Mouse (Mus musculus): ENCODE results near the gene Trcg1. TPM values are rescaled to one million over a fixed set of nuclear protein-coding genes. Genes with fewer than 3 reads are reported as not detected.
A peak's percentile ranks its signal among the peaks of the same experiment; 100 is the strongest.

The Trcg1 gene
- polyA plus RNA-seq, 1 experiment: not detected

GRCm38 (mm10) chr9:57278268-57278667 is 41.9 kb downstream of the Trcg1 start:
- TF ChIP-seq TAL1 (IDR thresholded peaks at IDR 0.05; ENCODE audit: low read length): no peak
- no peak for TF ChIP-seq GATA1 (IDR thresholded peaks at IDR 0.05; ENCODE audit: low read length)
- peaks cover 4% of the 10 kb centered on the region for H3K4me1 ChIP-seq (ENCODE audit: control insufficient read depth)
- no peaks in the 10 kb centered on the region for H3K9me3 ChIP-seq (ENCODE audit: control insufficient read depth, low read length)
- H3K4me3 ChIP-seq (replicated peaks): no peak overlapping the region
- peaks cover 59% of the 10 kb centered on the region for H3K27me3 ChIP-seq (ENCODE audit: control insufficient read depth)
- H3K36me3 ChIP-seq (ENCODE audit: control insufficient read depth): no peaks in the 10 kb centered on the region

- Histone ChIP-seq H3K9me3 (ENCODE audit: control insufficient read depth, low read length) (no peaks in the 10 kb centered on the region), H3K27me3 (ENCODE audit: control insufficient read depth) (peaks cover 55% of the 10 kb centered on the region)
These were observed 43.1 kb downstream of the Trcg1 start for GRCm38 (mm10) chr9:57279441-57279840.

GRCm38 (mm10) chr9:57281549-57281948 is 45.2 kb downstream of the Trcg1 start:
- peaks cover 18% of the 10 kb centered on the region for H3K4me1 ChIP-seq (ENCODE audit: control insufficient read depth)
- H3K36me3 ChIP-seq (ENCODE audit: control insufficient read depth): no peaks in the 10 kb centered on the region
- no peak for TF ChIP-seq GATA1 (IDR thresholded peaks at IDR 0.05; ENCODE audit: low read length)
- no peak overlapping the region for H3K4me3 ChIP-seq (replicated peaks)
- no peaks in the 10 kb centered on the region for H3K9me3 ChIP-seq (ENCODE audit: control insufficient read depth, low read length)
- H3K27me3 ChIP-seq (ENCODE audit: control insufficient read depth): peaks cover 50% of the 10 kb centered on the region

More at GRCm38 (mm10) chr9:57279441-57279840, 43.1 kb downstream of the Trcg1 start:
- peaks cover 4% of the 10 kb centered on the region for H3K4me1 ChIP-seq (ENCODE audit: control insufficient read depth)
- H3K4me3 ChIP-seq (replicated peaks): no peak overlapping the region
- H3K36me3 ChIP-seq (ENCODE audit: control insufficient read depth): no peaks in the 10 kb centered on the region
- TF ChIP-seq TAL1 (IDR thresholded peaks at IDR 0.05; ENCODE audit: low read length) (no peak), GATA1 (IDR thresholded peaks at IDR 0.05; ENCODE audit: low read length) (no peak)

DNA sequence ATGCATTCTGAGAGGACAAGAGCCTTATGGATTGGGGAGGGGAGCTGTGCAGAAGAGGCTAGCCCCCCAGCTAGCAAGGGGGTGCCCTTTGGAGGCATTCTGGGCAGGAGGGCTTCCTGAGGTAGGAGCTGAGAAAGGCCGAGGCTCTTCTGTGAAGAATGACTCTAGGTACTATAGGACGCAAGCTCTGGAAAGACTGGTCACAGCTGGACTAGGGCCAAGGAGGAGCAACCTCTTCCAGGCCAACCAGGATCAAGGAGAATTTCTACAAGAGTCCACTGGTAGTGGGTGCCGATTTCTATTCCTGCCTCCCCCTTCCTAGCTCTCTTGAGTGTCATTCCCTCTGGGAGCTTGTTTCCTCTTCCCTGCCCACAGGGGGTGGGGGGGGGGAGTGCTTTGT is 46.3 kb downstream of the Trcg1 start:
- H3K27me3 ChIP-seq (ENCODE audit: control insufficient read depth): peaks cover 50% of the 10 kb centered on the region
- TF ChIP-seq GATA1 (IDR thresholded peaks at IDR 0.05; ENCODE audit: low read length) (no peak), TAL1 (IDR thresholded peaks at IDR 0.05; ENCODE audit: low read length) (no peak)
- no peaks in the 10 kb centered on the region for H3K36me3 ChIP-seq (ENCODE audit: control insufficient read depth)
- H3K4me1 ChIP-seq (ENCODE audit: control insufficient read depth): peaks cover 20% of the 10 kb centered on the region
- H3K9me3 ChIP-seq (ENCODE audit: control insufficient read depth, low read length): no peaks in the 10 kb centered on the region
- H3K4me3 ChIP-seq (replicated peaks): no peak overlapping the region

DNA sequence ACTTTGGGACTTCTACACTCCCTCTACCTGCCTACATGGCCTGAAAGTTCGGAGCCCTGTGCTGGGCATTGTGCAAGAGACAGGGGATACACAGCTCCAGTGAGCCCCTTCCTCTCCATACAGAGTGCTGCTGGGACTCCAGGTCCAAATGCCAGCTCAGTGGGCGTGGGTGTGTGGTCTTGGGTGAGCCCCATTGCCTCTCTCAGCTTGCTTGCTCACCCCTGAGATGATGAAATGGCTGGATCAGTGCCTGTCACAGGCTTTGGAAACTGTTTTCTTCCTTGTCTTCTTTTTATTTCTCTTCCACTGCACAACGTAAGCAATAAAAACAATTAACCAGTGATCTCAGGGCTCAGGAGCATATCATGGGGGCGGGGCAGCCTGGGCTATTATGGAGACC is 47.0 kb downstream of the Trcg1 start:
- peaks cover 20% of the 10 kb centered on the region for H3K4me1 ChIP-seq (ENCODE audit: control insufficient read depth)
- no peaks in the 10 kb centered on the region for H3K36me3 ChIP-seq (ENCODE audit: control insufficient read depth)
- H3K9me3 ChIP-seq (ENCODE audit: control insufficient read depth, low read length): no peaks in the 10 kb centered on the region
- H3K27me3 ChIP-seq (ENCODE audit: control insufficient read depth): peaks cover 49% of the 10 kb centered on the region
- no peak overlapping the region for H3K4me3 ChIP-seq (replicated peaks)
- TF ChIP-seq GATA1 (IDR thresholded peaks at IDR 0.05; ENCODE audit: low read length) (no peak), TAL1 (IDR thresholded peaks at IDR 0.05; ENCODE audit: low read length) (no peak)

DNA sequence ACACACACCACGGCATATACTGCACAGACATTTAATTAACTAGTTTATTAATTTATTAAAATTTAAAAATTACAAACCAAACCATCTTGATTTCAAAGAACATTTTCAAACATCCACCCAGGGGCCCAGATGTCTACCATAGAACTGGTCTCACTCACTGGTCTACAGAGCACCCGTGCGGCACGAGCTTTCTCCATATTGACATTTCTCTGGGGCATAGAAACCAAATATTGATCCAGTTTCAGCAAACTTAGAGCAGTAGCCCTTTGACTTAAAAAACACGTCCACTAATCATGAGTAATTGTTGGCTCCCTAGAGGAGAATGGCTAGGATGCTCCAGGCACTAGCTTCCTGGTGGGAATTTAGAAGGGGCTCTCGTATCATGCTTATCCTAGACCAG is 50.8 kb downstream of the Trcg1 start:
- peaks cover 16% of the 10 kb centered on the region for H3K27me3 ChIP-seq (ENCODE audit: control insufficient read depth)
- H3K4me3 ChIP-seq (replicated peaks): no peak overlapping the region
- H3K36me3 ChIP-seq (ENCODE audit: control insufficient read depth): no peaks in the 10 kb centered on the region
- peaks cover 20% of the 10 kb centered on the region for H3K4me1 ChIP-seq (ENCODE audit: control insufficient read depth)
- TF ChIP-seq GATA1 (IDR thresholded peaks at IDR 0.05; ENCODE audit: low read length) (no peak), TAL1 (IDR thresholded peaks at IDR 0.05; ENCODE audit: low read length) (no peak)
- no peaks in the 10 kb centered on the region for H3K9me3 ChIP-seq (ENCODE audit: control insufficient read depth, low read length)

DNA sequence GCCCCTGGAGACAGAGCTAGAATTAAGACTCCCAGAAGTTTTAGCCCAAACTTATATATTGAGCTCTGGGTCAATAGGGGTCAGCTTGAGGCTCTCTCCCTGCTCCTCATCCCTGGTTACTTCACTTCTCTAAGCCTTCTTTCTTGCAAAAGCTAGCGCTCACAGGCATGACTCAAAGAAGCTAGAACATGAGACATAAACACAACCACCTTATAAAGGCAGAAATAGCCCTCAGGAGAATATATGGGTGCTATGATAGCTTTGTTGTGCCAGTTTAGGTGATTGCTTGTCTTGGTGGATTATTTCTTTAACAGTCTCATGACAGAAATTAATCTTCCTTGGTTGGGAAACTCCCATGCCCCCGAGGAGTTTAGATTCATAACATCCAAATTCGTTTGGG is 58.5 kb downstream of the Trcg1 start:
- peaks cover 18% of the 10 kb centered on the region for H3K27me3 ChIP-seq (ENCODE audit: control insufficient read depth)
- H3K4me1 ChIP-seq (ENCODE audit: control insufficient read depth): peaks cover 62% of the 10 kb centered on the region
- peaks cover 14% of the 10 kb centered on the region for H3K36me3 ChIP-seq (ENCODE audit: control insufficient read depth)
- TF ChIP-seq GATA1 (IDR thresholded peaks at IDR 0.05; ENCODE audit: low read length) (no peak), TAL1 (IDR thresholded peaks at IDR 0.05; ENCODE audit: low read length) (no peak)
- no peak overlapping the region for H3K4me3 ChIP-seq (replicated peaks)
- H3K9me3 ChIP-seq (ENCODE audit: control insufficient read depth, low read length): no peaks in the 10 kb centered on the region; the same call in 1 of the 2 replicates

- H3K27me3 ChIP-seq (ENCODE audit: control insufficient read depth): peaks cover 18% of the 10 kb centered on the region
- peaks cover 70% of the 10 kb centered on the region for H3K4me1 ChIP-seq (ENCODE audit: control insufficient read depth)
- TF ChIP-seq GATA1 (IDR thresholded peaks at IDR 0.05; ENCODE audit: low read length): no peak
- no peak for TF ChIP-seq TAL1 (IDR thresholded peaks at IDR 0.05; ENCODE audit: low read length)
These were observed 59.3 kb downstream of the Trcg1 start for GRCm38 (mm10) chr9:57295666-57296065.

GRCm38 (mm10) chr9:57296277-57296676 is 59.9 kb downstream of the Trcg1 start:
- Histone ChIP-seq H3K4me3 (replicated peaks) (no peak overlapping the region), H3K9me3 (ENCODE audit: control insufficient read depth, low read length) (peaks cover 6% of the 10 kb centered on the region), H3K4me1 (ENCODE audit: control insufficient read depth) (peaks cover 76% of the 10 kb centered on the region), H3K27me3 (ENCODE audit: control insufficient read depth) (peaks cover 18% of the 10 kb centered on the region), H3K36me3 (ENCODE audit: control insufficient read depth) (peaks cover 23% of the 10 kb centered on the region)
- TF ChIP-seq TAL1 (IDR thresholded peaks at IDR 0.05; ENCODE audit: low read length): no peak
- TF ChIP-seq GATA1 (IDR thresholded peaks at IDR 0.05; ENCODE audit: low read length): no peak

More at GRCm38 (mm10) chr9:57295666-57296065, 59.3 kb downstream of the Trcg1 start:
- H3K36me3 ChIP-seq (ENCODE audit: control insufficient read depth): peaks cover 21% of the 10 kb centered on the region
- peaks cover 6% of the 10 kb centered on the region for H3K9me3 ChIP-seq (ENCODE audit: control insufficient read depth, low read length)
- H3K4me3 ChIP-seq (replicated peaks): no peak overlapping the region

DNA sequence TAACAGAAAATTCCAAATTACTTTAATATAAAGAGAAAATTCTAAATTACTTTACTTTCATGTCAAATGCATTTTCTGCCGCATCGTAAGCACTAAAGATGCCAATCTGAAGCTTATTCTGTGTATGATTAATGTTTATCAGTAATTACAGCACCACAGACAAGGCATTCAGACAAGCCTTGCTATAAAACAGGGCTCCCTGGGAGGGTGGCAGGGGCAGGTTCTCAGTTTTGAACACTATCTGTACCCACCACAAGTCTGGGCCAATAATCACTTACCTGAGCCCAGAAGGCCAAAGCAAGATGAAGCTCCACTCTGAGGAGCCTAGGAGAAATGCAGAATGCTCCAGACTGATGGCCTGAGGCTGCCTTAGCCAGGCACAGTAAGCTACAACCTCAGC is 61.6 kb downstream of the Trcg1 start:
- peaks cover 6% of the 10 kb centered on the region for H3K9me3 ChIP-seq (ENCODE audit: control insufficient read depth, low read length)
- TF ChIP-seq TAL1 (IDR thresholded peaks at IDR 0.05; ENCODE audit: low read length) (peak; percentile 37; the same call in 1 of the 3 replicates), GATA1 (IDR thresholded peaks at IDR 0.05; ENCODE audit: low read length) (no peak)
- H3K27me3 ChIP-seq (ENCODE audit: control insufficient read depth): peaks cover 22% of the 10 kb centered on the region
- H3K4me1 ChIP-seq (ENCODE audit: control insufficient read depth): peaks cover 88% of the 10 kb centered on the region
- H3K4me3 ChIP-seq (replicated peaks): peak overlapping the region; percentile 70
- H3K36me3 ChIP-seq (ENCODE audit: control insufficient read depth): peaks cover 23% of the 10 kb centered on the region

Other genes starting within 250 kb of the Trcg1 start
- gene Ptpn9, start 241.6 kb upstream of the Trcg1 start, polyA plus RNA-seq (2012): 0.21 and 0.24 TPM in 2 replicates
- 0.63 and 0.75 TPM in 2 replicates for gene Sin3a, start 164.5 kb upstream of the Trcg1 start, polyA plus RNA-seq (2012)
- 4.7 and 5.2 TPM in 2 replicates for gene Man2c1, start 105.9 kb upstream of the Trcg1 start, polyA plus RNA-seq (2012)
- 0.10 and 0.19 TPM in 2 replicates for gene Neil1, start 88.3 kb upstream of the Trcg1 start, polyA plus RNA-seq (2012)
- gene Commd4, start 78.2 kb upstream of the Trcg1 start, polyA plus RNA-seq (2012): 3.9 and 4.1 TPM in 2 replicates
- 15.8 and 16.8 TPM in 2 replicates for gene 1700017B05Rik, start 26.1 kb downstream of the Trcg1 start, polyA plus RNA-seq (2012)
- gene Ppcdc, start 203.6 kb downstream of the Trcg1 start, polyA plus RNA-seq (2012): 0.42 and 0.93 TPM in 2 replicates
- gene Scamp5, start 231.5 kb downstream of the Trcg1 start, polyA plus RNA-seq (2012): 0.03 and 0.05 TPM in 2 replicates